Mouse (Mus musculus) inflammation-experienced regulatory T-cells, adult 6 months (primary cell): ENCODE results near the gene Gm45716. TPM values are rescaled to one million over a fixed set of nuclear protein-coding genes. Genes with fewer than 3 reads are reported as not detected.

Experiments used
- ATAC-seq: one replicate; pipeline ENCODE4 v1.8.0; 2017
- polyA plus RNA-seq, 3 experiments: library from polyadenylated mRNA; unstranded; fragments of 100-300 nt; shearing (Covaris generic); gene quantifications; one replicate each; pipeline ENCODE4 v1.2.1; 2017

Gm45716 gene
- polyA plus RNA-seq, 3 experiments from 2014 or later, result 6.1 to 7.8 (median 7.5) TPM

DNA sequence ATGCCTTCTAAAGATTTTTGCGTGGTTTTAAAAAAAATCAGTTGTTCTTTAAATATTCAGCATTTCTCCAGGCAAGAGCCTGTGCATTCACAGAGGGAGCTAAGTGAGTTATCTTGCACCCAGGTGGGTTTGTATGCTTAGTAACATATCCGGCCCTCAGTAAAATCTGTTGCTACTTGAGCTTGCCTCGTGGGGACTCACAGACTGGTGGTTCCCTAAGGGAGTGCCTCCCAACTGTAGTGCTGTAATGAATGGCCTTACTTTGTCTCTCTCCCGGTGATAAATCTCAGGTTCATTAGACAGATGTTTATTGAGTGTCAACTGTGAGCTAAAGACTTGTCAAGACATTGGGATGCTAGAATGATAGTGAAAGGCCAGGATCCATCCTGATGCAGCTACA is 97.1 kb downstream of the Gm45716 start:
- ATAC-seq, result no peak

DNA sequence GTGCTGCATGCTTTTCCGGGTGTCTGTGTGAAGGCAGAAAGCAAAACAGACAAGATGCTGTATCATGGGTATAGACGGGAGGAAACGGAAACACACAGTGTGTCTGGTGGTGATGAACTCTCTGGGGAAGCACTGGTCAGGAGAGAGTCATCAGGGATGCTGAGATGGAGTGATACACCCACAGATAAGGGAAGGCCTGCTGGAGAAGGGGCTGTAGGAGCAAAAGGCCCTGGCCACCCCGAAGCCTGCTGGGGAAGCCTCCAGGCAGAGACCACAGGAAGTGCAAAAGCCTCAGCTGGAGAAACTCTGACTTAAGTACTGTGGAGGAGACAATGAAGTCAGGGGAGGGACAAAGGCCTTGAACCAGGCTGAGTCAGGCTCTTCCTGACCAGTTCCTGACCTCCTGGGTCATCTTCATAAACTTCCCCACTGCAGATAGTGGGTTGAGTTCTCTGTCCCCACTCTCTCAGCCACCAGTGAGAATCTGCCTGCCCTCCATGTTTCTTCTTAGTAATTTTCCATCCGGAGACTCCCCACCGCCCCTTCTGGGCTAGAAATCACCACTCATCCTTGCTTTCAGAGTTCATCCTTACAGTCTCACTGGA is 99.2 kb downstream of the Gm45716 start:
- ATAC-seq, result no peak

DNA sequence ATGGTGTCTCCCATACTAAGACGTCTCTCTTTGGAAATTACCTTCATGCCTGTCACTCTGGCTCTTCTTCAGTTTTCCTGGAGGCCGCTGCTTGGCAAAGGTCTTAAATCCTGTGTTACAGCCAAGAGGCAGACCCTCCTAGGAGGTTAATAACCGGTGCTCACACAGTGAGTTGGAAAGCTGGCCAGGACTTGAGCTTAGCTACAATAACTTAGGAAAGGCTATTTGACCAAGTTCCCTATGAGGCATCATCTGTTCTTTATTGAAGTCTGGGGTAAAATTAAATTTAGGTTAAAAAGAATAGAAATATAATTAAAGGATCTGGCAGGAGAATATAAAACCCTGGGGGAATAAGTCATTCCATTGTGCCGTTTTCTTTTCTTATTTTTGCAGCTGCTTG is 103.7 kb downstream of the Gm45716 start:
- ATAC-seq, result no peak

DNA sequence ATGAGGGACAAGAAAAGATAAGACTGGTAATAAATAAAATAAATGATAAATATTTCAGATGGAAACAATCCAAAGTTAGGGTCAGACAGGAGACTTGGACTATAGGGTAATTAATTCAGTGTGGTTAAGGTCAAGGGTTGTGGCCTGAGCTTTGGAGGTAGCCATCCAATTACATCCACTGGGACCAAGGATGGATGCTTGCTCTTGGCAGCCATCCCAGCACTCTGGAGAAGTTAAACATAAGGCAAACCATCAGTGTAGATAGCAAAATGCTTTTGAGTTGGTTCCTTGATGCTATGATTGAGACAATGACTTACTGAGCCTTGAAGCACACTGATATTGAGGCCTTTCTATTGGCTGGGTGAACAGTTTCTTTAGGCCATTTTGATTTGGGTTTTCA is 105.3 kb downstream of the Gm45716 start:
- no peak for ATAC-seq

DNA sequence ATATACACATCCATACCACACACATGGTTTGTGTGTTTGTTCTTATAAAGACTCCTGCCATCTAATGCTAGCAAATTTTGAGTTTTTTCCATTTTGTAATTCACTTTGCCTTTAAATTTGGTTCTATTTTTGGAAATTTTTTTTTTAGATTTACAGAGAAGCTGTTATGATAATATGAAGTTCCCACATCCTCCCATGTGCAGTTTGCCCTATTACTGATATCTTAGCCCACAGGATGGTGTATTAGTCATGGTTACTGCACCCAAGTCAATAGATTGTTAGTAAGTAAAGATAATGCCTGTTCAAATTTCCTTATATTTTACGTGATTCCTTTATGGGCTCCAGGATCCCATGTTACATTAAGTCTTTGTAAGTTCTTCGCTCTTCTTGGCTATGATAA is 107.1 kb downstream of the Gm45716 start:
- ATAC-seq, result no peak

Other genes starting within 250 kb of the Gm45716 start
- gene Pctp, start 184.8 kb upstream of the Gm45716 start, polyA plus RNA-seq, result 1 to 10 TPM; 6.8 to 8.6 (median 7.5) TPM
- not detected for gene Tmem100, start 157.3 kb upstream of the Gm45716 start, polyA plus RNA-seq
- gene Mmd, start 61.8 kb downstream of the Gm45716 start, polyA plus RNA-seq, result 10 to 100 TPM; 29.9 to 31.2 (median 30.7) TPM
- gene Hlf, start 203.2 kb downstream of the Gm45716 start, polyA plus RNA-seq, result 1 to 10 TPM; 1.5 to 2.4 (median 1.5) TPM